Mouse (Mus musculus) intestine, embryonic 14.5 days (tissue): ENCODE measurements around the gene Cited4. TPM values are rescaled to one million over a fixed set of nuclear protein-coding genes. Genes with fewer than 3 reads are reported as not detected.

Experiments
- ATAC-seq: fragments of 200-750 bp; cut with Nextera tagmentation; replicated peaks from 2 replicates; pipeline ENCODE4 v1.8.0; 2017; ENCODE audit warnings: low read depth, moderate number of reproducible peaks, moderate TSS enrichment, moderate library complexity; ENCODE audit not compliant: low FRiP score, low TSS enrichment
- DNase-seq: peaks from one replicate; pipeline ENCODE4 v3.0.0-alpha.2; 2018; ENCODE audit warnings: low spot score
- H3K27ac ChIP-seq: fragments of 300-500 bp; sonication (generic); 2 replicates; pipeline ENCODE4 v1.5.1; 2014; ENCODE audit warnings: low read depth, mild to moderate bottlenecking, control low read depth
- H3K27me3 ChIP-seq: fragments of 300-500 bp; sonication (generic); replicated peaks from 2 replicates; pipeline ENCODE4 v1.6.1; 2014; ENCODE audit warnings: low read length, control low read depth; ENCODE audit not compliant: control insufficient read depth, insufficient read depth
- H3K36me3 ChIP-seq: fragments of 300-500 bp; sonication (generic); 2 replicates; pipeline ENCODE4 v1.6.1; 2014; ENCODE audit warnings: low read length, control low read depth; ENCODE audit not compliant: control insufficient read depth, insufficient read depth
- H3K4me1 ChIP-seq: fragments of 300-500 bp; sonication (generic); replicated peaks from 2 replicates; pipeline ENCODE4 v1.6.1; 2014; ENCODE audit warnings: low read length, control low read depth, mixed read lengths; ENCODE audit not compliant: control insufficient read depth, insufficient read depth
- H3K4me2 ChIP-seq: fragments of 300-500 bp; sonication (generic); 2 replicates; pipeline ENCODE4 v1.6.1; 2014; ENCODE audit warnings: low read length
- H3K4me3 ChIP-seq: fragments of 300-500 bp; sonication (generic); 2 replicates; pipeline ENCODE4 v1.5.1; 2014; ENCODE audit warnings: low read depth, low read length, control low read depth, mixed read lengths
- H3K9ac ChIP-seq: fragments of 300-500 bp; sonication (generic); 2 replicates; pipeline ENCODE4 v1.6.1; 2014; ENCODE audit warnings: mild to moderate bottlenecking, low read length
- H3K9me3 ChIP-seq: fragments of 300-500 bp; sonication (generic); 2 replicates; pipeline ENCODE4 v1.6.1; 2016; ENCODE audit warnings: low read length, control low read depth; ENCODE audit not compliant: control insufficient read depth
- WGBS: fragments of 180-500 bp; shearing (Covaris S2); extraction: QIAGEN DNeasy Blood & Tissue Kit; methylation state at CpG from one replicate; pipeline ENCODE4 v1.1.7; 2014; 5-methylcytosine and 5-hydroxymethylcytosine counted together
- polyA plus RNA-seq: library from polyadenylated mRNA; unstranded; fragments of >200 nt; fragmentation: Nextera tagmentation; extraction: Ambion mirVana; gene quantifications from 2 replicates; pipeline ENCODE4 v1.2.1, GENCODE M21; 2014

The Cited4 gene
- polyA plus RNA-seq, 1 experiment from 2014 or later: 1.2 TPM

DNA sequence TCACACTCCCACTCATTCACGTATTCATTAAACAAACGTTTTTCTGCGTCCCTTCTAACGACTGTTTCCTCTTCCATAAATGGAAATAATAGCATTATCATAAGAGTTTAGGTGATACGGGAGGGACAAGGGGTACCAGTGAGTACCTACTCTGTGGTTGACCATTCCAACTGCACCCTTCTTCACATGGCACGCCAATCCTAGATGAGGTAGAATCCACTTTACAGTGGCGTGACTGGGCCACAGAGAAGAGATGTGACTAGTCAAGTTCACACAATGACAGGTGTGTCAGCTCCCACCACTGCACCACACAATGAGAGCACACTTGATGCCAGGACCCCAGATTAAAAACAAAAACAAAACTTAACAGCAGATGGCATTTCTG is 16.2 kb upstream of the Cited4 start:
- Histone ChIP-seq H3K9me3 (no peaks in the 10 kb centered on the region), H3K4me2 (peak overlapping the region; percentile 84), H3K27me3 (peaks cover 37% of the 10 kb centered on the region), H3K4me3 (peak overlapping the region; percentile 33), H3K36me3 (no peaks in the 10 kb centered on the region), H3K9ac (no peak overlapping the region), H3K27ac (no peak overlapping the region), H3K4me1 (peaks cover 3% of the 10 kb centered on the region; the same call in 1 of the 2 replicates)
- no peak for DNase-seq
- ATAC-seq: no peak
- WGBS: 20% methylated on average over 7 of the region's 7 CpGs

GRCm38 (mm10) chr4:120655898-120656297 is 10.5 kb upstream of the Cited4 start:
- ATAC-seq: no peak
- 70% methylated on average over 8 of the region's 8 CpGs for WGBS
- no peak overlapping the region for H3K4me3 ChIP-seq

DNA sequence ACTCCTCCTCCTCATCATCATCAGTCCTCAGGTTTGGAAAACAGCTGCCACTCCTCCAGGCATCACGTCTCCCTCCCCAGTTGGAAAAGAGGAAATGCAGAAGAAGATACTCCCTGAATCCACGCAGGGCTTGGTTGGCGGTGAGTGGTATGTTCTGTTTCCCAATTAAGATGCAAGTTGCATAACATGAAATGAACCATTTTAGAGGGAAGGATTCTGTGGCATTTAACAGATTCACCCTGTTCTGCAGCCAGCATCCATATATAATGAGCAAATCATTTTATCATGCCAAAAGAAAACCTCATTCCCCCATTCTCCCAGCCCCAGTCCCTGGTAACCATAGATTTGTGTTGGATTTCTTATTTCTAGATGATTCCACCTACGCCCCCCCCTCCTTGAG is 5.9 kb upstream of the Cited4 start:
- Histone ChIP-seq H3K4me2 (no peak overlapping the region), H3K4me1 (no peaks in the 10 kb centered on the region), H3K9ac (no peak overlapping the region), H3K4me3 (no peak overlapping the region), H3K27ac (no peak overlapping the region), H3K36me3 (no peaks in the 10 kb centered on the region), H3K9me3 (no peaks in the 10 kb centered on the region), H3K27me3 (no peaks in the 10 kb centered on the region)
- ATAC-seq: no peak
- WGBS: 72% methylated on average over 4 of the region's 4 CpGs
- DNase-seq: no peak

More at GRCm38 (mm10) chr4:120655898-120656297, 10.5 kb upstream of the Cited4 start:
- no peak overlapping the region for H3K9ac ChIP-seq
- H3K27me3 ChIP-seq: peaks cover 3% of the 10 kb centered on the region; the same call in 1 of the 2 replicates
- DNase-seq: no peak
- H3K4me2 ChIP-seq: no peak overlapping the region
- H3K9me3 ChIP-seq: no peaks in the 10 kb centered on the region
- no peaks in the 10 kb centered on the region for H3K36me3 ChIP-seq
- no peak overlapping the region for H3K27ac ChIP-seq
- H3K4me1 ChIP-seq: no peaks in the 10 kb centered on the region

DNA sequence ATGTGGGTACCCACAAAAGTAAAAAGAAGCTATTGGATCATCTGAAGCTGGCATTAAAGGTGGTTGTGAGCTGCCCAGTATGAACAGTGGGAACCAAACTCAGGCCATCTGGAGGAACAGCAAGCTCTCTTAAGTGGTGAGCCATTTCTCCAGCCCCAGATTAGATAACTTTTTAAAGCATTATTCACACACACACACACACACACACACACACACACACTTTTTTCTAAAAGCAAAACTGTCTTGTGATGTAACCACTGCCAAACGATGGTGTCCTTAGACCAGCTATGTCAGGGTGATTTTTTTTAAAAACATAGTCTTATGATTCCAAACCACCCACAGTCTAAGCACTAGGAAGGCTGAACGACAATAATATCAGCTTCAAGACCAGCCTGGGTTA is 1.8 kb upstream of the Cited4 start:
- 86% methylated on average over 2 of the region's 2 CpGs for WGBS
- Histone ChIP-seq H3K9me3 (no peaks in the 10 kb centered on the region), H3K9ac (no peak overlapping the region), H3K4me2 (no peak overlapping the region), H3K4me1 (0 out of 2 replicates have a peak, but pooled peaks cover 3% of the 10 kb centered on the region), H3K4me3 (no peak overlapping the region), H3K27ac (no peak overlapping the region), H3K27me3 (peaks cover 18% of the 10 kb centered on the region), H3K36me3 (no peaks in the 10 kb centered on the region)
- no peak for ATAC-seq
- DNase-seq: no peak

- WGBS: 39% methylated on average over 4 of the region's 4 CpGs
- no peaks in the 10 kb centered on the region for H3K9me3 ChIP-seq
- no peak for DNase-seq
Observed at GRCm38 (mm10) chr4:120665144-120665700, 1.1 kb upstream of the Cited4 start.

DNA sequence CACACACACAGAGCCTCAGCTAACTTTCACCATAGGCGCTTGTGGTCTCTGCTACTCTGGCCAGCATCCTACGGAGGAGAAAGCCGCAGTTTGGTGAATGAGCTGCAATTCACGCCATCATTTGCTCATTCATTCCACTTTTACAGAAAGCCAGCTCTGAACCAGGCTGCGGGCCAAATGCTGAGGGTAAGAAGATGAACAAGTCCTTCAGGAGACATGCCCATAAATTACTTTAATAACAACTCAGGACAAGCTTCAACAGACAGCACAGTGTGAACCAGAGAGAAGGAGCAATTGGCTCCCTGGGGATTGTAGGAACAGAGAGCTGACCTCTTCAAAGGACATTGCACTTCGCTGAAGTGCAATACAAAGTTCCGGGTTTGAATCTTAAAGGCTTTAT is 590 bp upstream of the Cited4 start:
- Histone ChIP-seq H3K4me3 (no peak overlapping the region), H3K9ac (no peak overlapping the region), H3K9me3 (no peaks in the 10 kb centered on the region), H3K27me3 (peaks cover 18% of the 10 kb centered on the region), H3K27ac (no peak overlapping the region), H3K4me2 (no peak overlapping the region), H3K4me1 (0 out of 2 replicates have a peak, but pooled peaks cover 3% of the 10 kb centered on the region), H3K36me3 (no peaks in the 10 kb centered on the region)
- ATAC-seq: no peak
- DNase-seq: no peak
- WGBS: 51% methylated on average over 7 of the region's 7 CpGs

More at GRCm38 (mm10) chr4:120665144-120665700, 1.1 kb upstream of the Cited4 start:
- no peak overlapping the region for H3K4me2 ChIP-seq
- no peak overlapping the region for H3K27ac ChIP-seq
- 0 out of 2 replicates have a peak, but pooled peaks cover 3% of the 10 kb centered on the region for H3K4me1 ChIP-seq
- peaks cover 18% of the 10 kb centered on the region for H3K27me3 ChIP-seq
- no peak overlapping the region for H3K4me3 ChIP-seq
- no peaks in the 10 kb centered on the region for H3K36me3 ChIP-seq
- H3K9ac ChIP-seq: no peak overlapping the region
- no peak for ATAC-seq

DNA sequence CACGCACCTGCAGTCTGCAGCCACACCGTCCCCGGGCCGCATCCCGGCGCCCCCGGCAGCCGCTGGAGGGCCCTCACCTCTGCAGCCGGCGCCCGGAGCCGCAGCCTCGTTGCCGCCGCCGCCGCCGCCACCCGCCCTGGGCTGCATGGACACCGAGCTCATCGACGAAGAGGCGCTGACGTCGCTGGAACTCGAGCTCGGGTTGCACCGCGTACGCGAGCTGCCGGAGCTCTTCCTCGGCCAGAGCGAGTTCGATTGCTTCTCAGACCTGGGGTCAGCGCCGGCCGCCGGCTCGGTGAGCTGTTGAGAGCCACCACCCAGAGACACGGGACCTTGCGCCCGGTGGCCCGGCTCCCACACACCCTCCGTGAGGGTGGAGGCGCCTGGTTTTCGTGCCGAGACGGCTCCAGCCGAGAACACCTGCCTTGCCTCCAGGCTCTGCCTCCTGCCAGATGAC is 701 bp downstream of the Cited4 start:
- no peaks in the 10 kb centered on the region for H3K9me3 ChIP-seq
- 0 out of 2 replicates have a peak, but pooled peaks cover 3% of the 10 kb centered on the region for H3K4me1 ChIP-seq
- H3K27ac ChIP-seq: no peak overlapping the region
- no peaks in the 10 kb centered on the region for H3K36me3 ChIP-seq
- 1% methylated on average over 49 of the region's 50 CpGs for WGBS
- peaks cover 18% of the 10 kb centered on the region for H3K27me3 ChIP-seq
- peak overlapping the region; percentile 99 for H3K4me2 ChIP-seq
- peak overlapping the region; percentile 39 for H3K9ac ChIP-seq
- ATAC-seq: peak; percentile 49
- DNase-seq: peak; percentile 73
- peak overlapping the region; percentile 48 for H3K4me3 ChIP-seq

DNA sequence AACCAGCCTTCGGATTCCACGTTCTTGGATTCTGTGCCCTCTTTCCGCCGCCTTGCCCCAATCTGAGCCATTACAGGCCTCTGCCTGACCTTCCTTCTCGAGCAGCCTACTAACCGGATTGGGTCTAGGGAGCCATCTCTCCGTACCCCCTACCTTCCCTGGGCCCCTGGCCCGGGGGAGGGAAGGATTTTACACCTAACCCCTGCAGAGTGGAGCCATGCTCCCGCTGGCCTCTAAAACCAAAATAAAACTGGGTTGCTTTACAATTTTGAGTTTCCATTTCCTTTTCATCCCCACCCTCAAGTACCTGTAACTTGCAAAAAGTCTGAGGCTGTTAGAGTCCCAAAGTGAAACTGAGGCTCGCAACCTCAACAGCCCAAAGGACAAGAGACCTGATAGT is 1.2 kb downstream of the Cited4 start:
- Histone ChIP-seq H3K27me3 (peaks cover 18% of the 10 kb centered on the region), H3K4me1 (0 out of 2 replicates have a peak, but pooled peaks cover 3% of the 10 kb centered on the region), H3K36me3 (no peaks in the 10 kb centered on the region), H3K4me2 (peak overlapping the region; percentile 99), H3K9me3 (no peaks in the 10 kb centered on the region), H3K27ac (no peak overlapping the region), H3K4me3 (peak overlapping the region; percentile 48), H3K9ac (peak overlapping the region; percentile 39; the same call in 1 of the 2 replicates)
- 23% methylated on average over 10 of the region's 10 CpGs for WGBS
- DNase-seq: no peak
- no peak for ATAC-seq

- Histone ChIP-seq H3K4me3 (no peak overlapping the region), H3K9ac (no peak overlapping the region), H3K27ac (no peak overlapping the region), H3K4me1 (0 out of 2 replicates have a peak, but pooled peaks cover 3% of the 10 kb centered on the region), H3K27me3 (peaks cover 18% of the 10 kb centered on the region), H3K4me2 (no peak overlapping the region), H3K36me3 (no peaks in the 10 kb centered on the region), H3K9me3 (no peaks in the 10 kb centered on the region)
- WGBS: 86% methylated on average over 4 of the region's 4 CpGs
- ATAC-seq (no peak), DNase-seq (no peak)
Observed at GRCm38 (mm10) chr4:120668551-120668950, 2.2 kb downstream of the Cited4 start.
